Mouse (Mus musculus): ENCODE measurements at regions not wholly inside any gene's neighbourhood (a gene's known extent, or its start where the extent isn't known, plus 50 kb on each side); places are given as distances from the start of the nearest gene placed in this dataset.

- TF ChIP-seq MYOG (IDR thresholded peaks at IDR 0.05; ENCODE audit: control insufficient read depth, extremely low read depth, insufficient read length) (no peak), USF1 (IDR thresholded peaks at IDR 0.05; ENCODE audit: low read depth) (no peak), FOSL1 (IDR thresholded peaks at IDR 0.05; ENCODE audit: insufficient read depth, low read length, poor library complexity, severe bottlenecking) (no peak), MAX (IDR thresholded peaks at IDR 0.05) (no peak), CTCF (IDR thresholded peaks at IDR 0.05; ENCODE audit: control insufficient read depth, insufficient read depth, insufficient read length) (no peak), CEBPB (IDR thresholded peaks at IDR 0.05; ENCODE audit: low read depth) (no peak)
- Histone ChIP-seq H3K36me3 (ENCODE audit: control insufficient read depth, insufficient read depth) (peaks cover 68% of the 10 kb centered on the region), H3ac (ENCODE audit: control insufficient read depth, insufficient read length, low read depth) (peak overlapping the region; percentile 81), H3K79me3 (ENCODE audit: low read depth) (peaks cover 94% of the 10 kb centered on the region), H3K79me2 (ENCODE audit: control insufficient read depth, insufficient read depth) (peaks cover 99% of the 10 kb centered on the region), H3K4me3 (ENCODE audit: insufficient read depth, poor library complexity, severe bottlenecking) (peak overlapping the region; percentile 29), H3K27me3 (ENCODE audit: control insufficient read depth, insufficient read depth, insufficient read length) (no peaks in the 10 kb centered on the region)
Observed at GRCm38 (mm10) chr6:31106856-31107359, 148.0 kb upstream of the Klf14 start.

DNA sequence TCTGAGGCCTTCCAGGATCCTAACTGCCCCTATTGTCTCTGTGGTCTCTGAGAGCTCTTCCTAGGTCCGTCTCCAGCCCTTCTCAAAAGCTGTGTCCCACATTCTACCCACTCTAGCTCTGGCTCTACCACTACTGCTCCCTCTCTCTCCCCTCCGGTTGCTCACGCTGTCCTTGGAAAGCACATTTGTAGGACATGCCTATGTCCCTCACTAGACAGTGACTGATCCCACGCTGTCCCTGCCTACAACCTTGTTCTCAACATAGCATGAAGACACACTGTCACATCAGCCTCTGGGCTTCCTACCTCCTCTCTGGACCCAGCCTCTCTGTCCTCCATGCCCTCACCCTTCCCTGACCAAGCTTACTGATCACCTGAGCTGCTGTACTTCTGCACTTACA lies 148.5 kb upstream of the Klf14 start:
- Histone ChIP-seq H3K79me3 (ENCODE audit: low read depth) (peaks cover 94% of the 10 kb centered on the region), H3K79me2 (ENCODE audit: control insufficient read depth, insufficient read depth) (peaks cover 99% of the 10 kb centered on the region), H3K27me3 (ENCODE audit: control insufficient read depth, insufficient read depth, insufficient read length) (no peaks in the 10 kb centered on the region), H3K4me3 (ENCODE audit: insufficient read depth, poor library complexity, severe bottlenecking) (peak overlapping the region; percentile 29), H3ac (ENCODE audit: control insufficient read depth, insufficient read length, low read depth) (peak overlapping the region; percentile 81), H3K36me3 (ENCODE audit: control insufficient read depth, insufficient read depth) (peaks cover 68% of the 10 kb centered on the region)
- TF ChIP-seq CTCF (IDR thresholded peaks at IDR 0.05; ENCODE audit: control insufficient read depth, insufficient read depth, insufficient read length) (no peak), USF1 (IDR thresholded peaks at IDR 0.05; ENCODE audit: low read depth) (no peak), FOSL1 (IDR thresholded peaks at IDR 0.05; ENCODE audit: insufficient read depth, low read length, poor library complexity, severe bottlenecking) (no peak), MYOG (IDR thresholded peaks at IDR 0.05; ENCODE audit: control insufficient read depth, extremely low read depth, insufficient read length) (no peak), MAX (IDR thresholded peaks at IDR 0.05) (no peak), CEBPB (IDR thresholded peaks at IDR 0.05; ENCODE audit: low read depth) (no peak), MYOD1 (IDR thresholded peaks at IDR 0.05; ENCODE audit: control insufficient read depth, insufficient read length, low read depth) (no peak)

DNA sequence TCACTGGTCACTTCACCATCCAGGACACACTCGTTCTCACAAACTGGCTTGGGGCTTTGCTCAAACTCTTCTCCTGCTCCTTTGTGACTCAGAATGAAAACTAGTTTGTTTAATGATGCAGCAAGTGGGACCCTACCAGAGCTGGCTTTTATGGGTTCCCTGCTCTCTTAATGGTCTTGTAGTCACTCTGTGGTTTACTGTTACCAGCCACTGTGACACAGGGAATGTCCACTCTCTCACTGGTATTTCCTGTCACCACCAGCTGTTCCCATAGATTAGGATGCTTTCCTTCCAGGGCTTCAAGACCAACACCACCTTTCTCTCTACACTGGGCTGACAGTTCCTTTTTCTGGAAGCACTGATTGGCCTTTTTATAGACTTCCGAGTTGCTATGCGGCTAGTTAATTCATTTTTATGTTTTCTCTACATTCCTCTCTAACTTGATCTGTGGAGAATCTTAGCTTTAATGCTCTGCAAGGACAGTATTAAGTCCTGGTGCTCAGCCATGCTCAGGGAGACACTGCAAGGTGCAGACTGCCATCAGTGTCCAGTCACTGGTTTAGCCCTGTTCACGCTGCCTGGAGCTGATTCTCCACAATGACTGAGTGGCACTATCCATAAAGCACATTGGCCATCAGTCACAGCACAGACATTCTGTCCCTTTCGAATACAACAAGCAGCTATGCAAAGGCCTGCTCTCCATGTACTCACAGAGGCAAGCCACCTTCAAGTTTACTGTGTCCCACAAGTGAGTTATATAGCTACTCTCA lies 149.2 kb upstream of the Klf14 start:
- Histone ChIP-seq H3K79me2 (ENCODE audit: control insufficient read depth, insufficient read depth) (peaks cover 99% of the 10 kb centered on the region), H3K79me3 (ENCODE audit: low read depth) (peaks cover 94% of the 10 kb centered on the region), H3K4me3 (ENCODE audit: insufficient read depth, poor library complexity, severe bottlenecking) (no peak overlapping the region), H3K36me3 (ENCODE audit: control insufficient read depth, insufficient read depth) (peaks cover 67% of the 10 kb centered on the region), H3K27me3 (ENCODE audit: control insufficient read depth, insufficient read depth, insufficient read length) (no peaks in the 10 kb centered on the region), H3ac (ENCODE audit: control insufficient read depth, insufficient read length, low read depth) (peak overlapping the region; percentile 36)
- TF ChIP-seq CEBPB (IDR thresholded peaks at IDR 0.05; ENCODE audit: low read depth) = no peak
- TF ChIP-seq MYOD1 (IDR thresholded peaks at IDR 0.05; ENCODE audit: control insufficient read depth, insufficient read length, low read depth) = peak; percentile 96
- TF ChIP-seq FOSL1 (IDR thresholded peaks at IDR 0.05; ENCODE audit: insufficient read depth, low read length, poor library complexity, severe bottlenecking) = no peak
- no peak for TF ChIP-seq CTCF (IDR thresholded peaks at IDR 0.05; ENCODE audit: control insufficient read depth, insufficient read depth, insufficient read length)
- TF ChIP-seq MYOG (IDR thresholded peaks at IDR 0.05; ENCODE audit: control insufficient read depth, extremely low read depth, insufficient read length) = no peak

- Histone ChIP-seq H3K79me3 (ENCODE audit: low read depth) (peaks cover 94% of the 10 kb centered on the region), H3K4me3 (ENCODE audit: insufficient read depth, poor library complexity, severe bottlenecking) (no peak overlapping the region), H3K36me3 (ENCODE audit: control insufficient read depth, insufficient read depth) (peaks cover 66% of the 10 kb centered on the region), H3K27me3 (ENCODE audit: control insufficient read depth, insufficient read depth, insufficient read length) (no peaks in the 10 kb centered on the region), H3K79me2 (ENCODE audit: control insufficient read depth, insufficient read depth) (peaks cover 99% of the 10 kb centered on the region), H3ac (ENCODE audit: control insufficient read depth, insufficient read length, low read depth) (no peak overlapping the region)
- TF ChIP-seq MAX (IDR thresholded peaks at IDR 0.05) (no peak), USF1 (IDR thresholded peaks at IDR 0.05; ENCODE audit: low read depth) (peak; percentile 57)
Observed at GRCm38 (mm10) chr6:31109604-31110003, 150.7 kb upstream of the Klf14 start.

GRCm38 (mm10) chr6:31112293-31113077 lies 153.6 kb upstream of the Klf14 start:
- TF ChIP-seq MYOG (IDR thresholded peaks at IDR 0.05; ENCODE audit: control insufficient read depth, extremely low read depth, insufficient read length) (no peak), USF1 (IDR thresholded peaks at IDR 0.05; ENCODE audit: low read depth) (peak; percentile 75), CTCF (IDR thresholded peaks at IDR 0.05; ENCODE audit: control insufficient read depth, insufficient read depth, insufficient read length) (no peak)
- peaks cover 67% of the 10 kb centered on the region for H3K36me3 ChIP-seq (ENCODE audit: control insufficient read depth, insufficient read depth)
- H3K79me2 ChIP-seq (ENCODE audit: control insufficient read depth, insufficient read depth) = peaks cover 99% of the 10 kb centered on the region
- no peaks in the 10 kb centered on the region for H3K27me3 ChIP-seq (ENCODE audit: control insufficient read depth, insufficient read depth, insufficient read length)
- peaks cover 94% of the 10 kb centered on the region for H3K79me3 ChIP-seq (ENCODE audit: low read depth)
- peak overlapping the region; percentile 55 for H3ac ChIP-seq (ENCODE audit: control insufficient read depth, insufficient read length, low read depth)
- H3K4me3 ChIP-seq (ENCODE audit: insufficient read depth, poor library complexity, severe bottlenecking) = no peak overlapping the region

Data from C2C12 (cell line).